Mouse (Mus musculus) ZHBTc4 (cell line): Measurements from ENCODE around the gene Psmd5.

Experiments used
- DNase-seq: peaks from one replicate; pipeline ENCODE4 v3.0.0-alpha.2; 2011; ENCODE audit warnings: low read depth, low spot score

Psmd5 gene

DNA sequence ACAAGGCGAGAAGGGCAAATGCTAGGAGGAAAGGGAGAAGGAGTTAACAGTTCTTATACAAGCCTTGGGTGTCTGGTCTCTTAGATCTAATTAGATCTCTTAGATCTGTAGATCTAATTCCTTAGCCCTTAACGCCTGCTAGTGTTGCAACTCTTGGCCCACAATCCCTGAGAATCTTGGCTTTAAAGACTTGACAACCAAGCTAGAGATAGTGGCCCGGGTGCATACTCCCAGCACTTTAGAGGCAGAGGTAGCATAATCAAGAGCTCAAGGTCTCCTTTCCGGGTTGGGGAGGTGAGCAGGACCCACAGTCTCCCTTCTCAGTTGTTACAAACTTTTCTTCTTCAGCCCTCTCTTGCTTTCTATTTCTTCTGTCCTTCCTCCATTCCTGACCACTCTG, 47.2 kb downstream of the Psmd5 start:
- no peak for DNase-seq

DNA sequence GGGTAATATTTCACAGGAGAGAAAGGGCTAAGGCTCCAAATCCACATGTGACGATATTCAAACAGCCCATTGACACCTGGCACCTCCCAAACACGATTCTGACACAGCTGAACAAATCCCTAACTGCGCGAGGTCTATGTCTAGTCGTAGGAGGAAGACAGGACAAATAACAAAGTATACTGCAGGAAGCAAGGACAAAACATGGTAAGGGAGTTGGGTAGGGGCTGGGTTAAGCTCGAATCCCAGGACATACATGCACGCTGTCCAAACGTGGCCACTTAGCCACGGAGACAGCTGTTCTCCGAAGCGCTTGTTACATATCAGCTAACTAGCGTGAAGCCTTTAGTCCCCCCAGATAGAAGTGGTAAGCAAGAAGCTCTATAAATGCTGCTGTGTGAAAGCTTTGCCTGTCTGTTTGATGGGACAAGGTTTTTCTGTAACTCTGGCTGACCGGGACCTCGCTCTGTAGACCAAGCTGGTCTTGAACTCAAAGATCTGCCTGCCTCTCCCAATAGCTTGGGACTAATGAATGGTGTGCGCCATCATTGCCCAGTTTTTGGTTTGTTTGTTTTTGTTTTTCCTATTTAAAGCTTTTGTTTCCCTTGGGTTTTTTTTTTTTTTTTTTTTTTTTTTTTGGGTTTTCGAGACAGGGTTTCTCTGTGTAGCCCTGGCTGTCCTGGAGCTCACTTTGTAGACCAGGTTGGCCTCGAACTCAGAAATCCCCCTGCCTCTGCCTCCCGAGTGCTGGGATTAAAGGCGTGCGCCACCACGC, 48.1 kb downstream of the Psmd5 start:
- DNase-seq: no peak

DNA sequence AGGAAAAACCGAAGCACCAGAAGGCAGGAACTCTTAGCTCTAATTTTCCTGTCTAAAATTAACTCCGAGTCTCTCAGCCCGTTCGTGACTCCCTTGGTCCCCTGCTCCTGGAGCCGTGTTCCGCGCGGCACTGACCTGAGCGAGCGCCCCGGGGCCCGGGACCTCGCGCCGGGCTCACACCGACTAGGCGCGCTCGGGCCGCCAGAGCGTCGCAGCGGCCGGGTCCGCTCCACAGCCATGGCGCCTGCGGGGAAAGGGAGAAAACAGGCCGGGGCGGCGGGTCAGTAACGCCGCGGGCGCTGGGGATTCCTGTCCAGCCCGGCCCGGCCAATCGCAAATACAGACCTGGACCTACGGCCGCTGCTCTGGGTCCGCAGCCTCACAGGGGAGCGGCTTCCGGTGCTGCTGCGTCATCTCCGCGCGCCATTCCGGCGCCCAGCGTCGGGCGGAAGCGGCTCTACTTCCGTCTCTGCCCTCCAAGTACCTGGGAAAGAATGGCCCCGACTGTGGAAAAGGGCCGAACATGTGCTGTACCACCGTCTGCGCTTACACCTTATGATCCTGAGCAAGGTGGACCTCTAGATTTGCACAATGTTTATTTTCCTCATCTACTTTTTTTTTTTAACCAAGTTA, 48.8 kb downstream of the Psmd5 start, which contains the start of gene Fbxw2:
Gene Fbxw2 (minus strand): TSS at position 485 of the 633 bp plus-strand sequence.
- peak; percentile 96 for DNase-seq

- DNase-seq: no peak
These were observed 56.3 kb downstream of the Psmd5 start for GRCm38 (mm10) chr2:34818492-34818891.

- DNase-seq: peak; percentile 33
These were observed 58.9 kb downstream of the Psmd5 start for GRCm38 (mm10) chr2:34815893-34816292.

- no peak for DNase-seq
These were observed 62.1 kb downstream of the Psmd5 start for GRCm38 (mm10) chr2:34812706-34813105.

GRCm38 (mm10) chr2:34810775-34811174, 64.0 kb downstream of the Psmd5 start:
- DNase-seq: no peak

DNA sequence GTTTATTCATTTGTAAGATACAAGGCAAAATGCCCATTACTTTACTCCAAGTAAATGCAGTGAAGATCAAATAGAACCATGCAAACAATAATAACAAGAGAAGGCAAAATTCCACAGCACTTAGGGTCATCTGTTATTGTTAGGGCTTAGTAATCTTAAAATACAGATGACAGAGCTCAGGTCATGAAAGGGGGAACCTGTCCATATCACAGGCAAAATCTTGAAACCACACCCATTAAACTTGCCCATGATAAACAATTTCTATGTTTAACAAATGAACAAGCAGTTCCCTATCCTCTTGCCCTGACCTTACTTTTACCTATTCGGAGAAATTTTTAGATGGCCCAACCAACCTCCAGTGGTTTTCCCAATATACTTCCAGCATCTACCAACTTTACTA, 65.2 kb downstream of the Psmd5 start:
- DNase-seq: no peak

DNA sequence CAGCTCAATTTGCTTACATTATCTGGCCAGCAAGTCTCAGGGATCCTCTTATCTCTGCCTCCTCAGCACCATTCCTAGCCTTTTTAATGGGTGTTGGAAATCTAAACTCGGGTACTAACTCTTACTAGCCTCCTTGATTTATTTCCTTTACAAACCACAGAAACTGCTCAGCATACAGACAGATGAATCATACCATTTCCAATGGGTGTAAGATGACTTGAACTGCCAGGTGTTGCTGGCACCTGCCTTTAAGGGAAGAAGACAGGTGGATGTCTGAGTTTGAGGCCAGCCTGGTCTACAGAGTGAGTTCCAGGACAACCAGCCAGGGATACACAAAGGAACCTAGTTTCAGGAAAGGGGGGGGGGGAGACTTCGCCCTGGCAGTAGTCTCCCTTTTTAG, 66.7 kb downstream of the Psmd5 start:
- no peak for DNase-seq

- DNase-seq: no peak
These were observed 69.3 kb downstream of the Psmd5 start for GRCm38 (mm10) chr2:34805364-34805950.

DNA sequence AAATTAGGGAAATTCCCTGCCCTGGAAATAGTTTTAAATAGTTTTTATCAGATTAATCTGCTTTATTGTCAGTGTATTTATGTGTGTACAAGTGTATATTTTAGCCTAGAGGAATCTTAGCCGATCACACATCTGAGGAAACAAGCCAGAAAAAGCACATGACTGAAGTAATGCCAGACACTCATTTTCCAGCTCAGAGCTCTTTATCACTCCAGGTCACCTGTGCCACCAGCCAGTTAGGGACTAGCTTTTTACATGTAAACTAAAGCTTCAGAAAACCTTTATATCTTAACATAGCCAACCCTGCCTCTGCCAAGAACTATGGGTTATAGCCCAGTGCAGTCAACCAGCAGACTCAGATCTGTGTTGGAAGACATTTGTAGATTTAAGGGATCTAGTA, 70.0 kb downstream of the Psmd5 start:
- no peak for DNase-seq

DNA sequence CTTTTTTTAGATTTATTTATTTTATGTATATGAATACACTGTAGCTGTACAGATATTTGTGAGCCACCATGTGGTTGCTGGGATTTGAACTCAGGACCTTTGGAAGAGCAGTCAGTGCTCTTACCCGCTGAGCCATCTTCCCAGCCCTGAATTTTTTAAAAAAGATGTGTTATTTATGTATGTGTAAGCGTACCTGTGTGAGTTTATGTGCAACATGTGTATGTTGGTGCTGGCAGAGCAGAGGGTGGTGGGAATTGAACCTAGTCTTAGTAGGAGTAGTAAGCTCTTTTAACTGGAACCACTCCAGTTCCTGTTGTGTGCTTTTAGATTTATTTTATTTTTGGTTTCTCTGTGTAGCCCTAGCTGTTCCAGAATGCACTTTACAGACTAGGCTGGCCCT, 70.6 kb downstream of the Psmd5 start:
- DNase-seq: no peak

- no peak for DNase-seq
These were observed 71.0 kb downstream of the Psmd5 start for GRCm38 (mm10) chr2:34803746-34804145.

DNA sequence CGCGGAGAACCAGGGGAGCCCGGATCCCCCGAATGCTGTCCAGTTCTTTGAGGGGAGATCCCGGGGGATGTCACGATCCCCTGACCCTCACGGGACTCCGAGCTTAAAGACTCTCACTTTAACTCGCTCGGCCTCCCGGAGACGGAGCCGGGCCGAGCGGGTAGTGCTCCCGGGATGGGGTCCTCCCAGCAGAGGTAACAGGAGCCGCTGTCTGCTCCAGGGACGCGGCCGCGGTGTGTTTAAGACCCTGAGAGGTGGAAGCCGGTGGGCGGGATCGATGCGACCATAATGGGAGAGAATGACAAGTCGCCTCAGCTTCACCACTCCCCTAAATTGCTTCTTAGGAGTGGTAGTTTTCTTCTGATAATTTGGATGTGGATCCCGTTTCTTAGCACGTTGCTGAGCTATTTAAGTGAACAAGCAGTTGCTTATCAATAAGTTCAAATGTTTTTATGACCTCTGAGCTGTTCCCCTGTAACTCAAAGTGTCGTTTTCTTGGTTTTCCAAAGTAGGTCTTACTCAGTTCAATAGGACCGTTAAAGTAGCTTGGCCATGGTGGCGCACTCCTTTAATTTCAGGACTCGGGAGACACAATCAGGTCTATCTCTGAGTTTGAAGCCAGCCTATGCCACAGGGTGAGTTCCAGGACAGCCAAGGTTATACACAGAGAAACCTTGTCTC, 72.1 kb downstream of the Psmd5 start:
- DNase-seq: peak; percentile 60

GRCm38 (mm10) chr2:34801516-34802482, 73.0 kb downstream of the Psmd5 start:
- peak; percentile 100 for DNase-seq

GRCm38 (mm10) chr2:34800371-34800770, 74.4 kb downstream of the Psmd5 start:
- DNase-seq: no peak
